Mouse (Mus musculus): ENCODE results near the gene Crygd. TPM values are rescaled to one million over a fixed set of nuclear protein-coding genes. Genes with fewer than 3 reads are reported as not detected.

The Crygd gene
- total and polyA plus RNA-seq, 2 experiments from 2014 or later = not detected

GRCm38 (mm10) chr1:65107654-65108279, 44.5 kb upstream of the Crygd start:
- ATAC-seq (ENCODE audit: low FRiP score) = no peak
- H3K9me3 ChIP-seq (ENCODE audit: low read length) = no peaks in the 10 kb centered on the region
- no peaks in the 10 kb centered on the region for H3K36me3 ChIP-seq (ENCODE audit: insufficient read depth, low read length)
- no peak for DNase-seq (ENCODE audit: low spot score)
- no peak for TF ChIP-seq CTCF (IDR thresholded peaks at IDR 0.05)
- H3K9ac ChIP-seq (replicated peaks; ENCODE audit: low read length, poor library complexity, severe bottlenecking) = no peak overlapping the region
- WGBS = 92% methylated on average over 10 of the region's 10 CpGs
- H3K27me3 ChIP-seq (ENCODE audit: insufficient read depth, low read length) = no peaks in the 10 kb centered on the region
- no peak overlapping the region for H3K4me3 ChIP-seq (ENCODE audit: low read depth, low read length)
- H3K27ac ChIP-seq (ENCODE audit: low read depth, low read length) = no peak overlapping the region
- H3K4me2 ChIP-seq (ENCODE audit: low read depth, low read length, poor library complexity, severe bottlenecking) = no peak overlapping the region
- H3K4me1 ChIP-seq (ENCODE audit: insufficient read depth, low read length) = no peaks in the 10 kb centered on the region

GRCm38 (mm10) chr1:65103273-65103672, 40.0 kb upstream of the Crygd start, which contains the start of gene Cryga:
Gene Cryga, minus strand, starts transcription at chr1:65103373.
- H3K4me1 ChIP-seq (ENCODE audit: insufficient read depth, low read length) = no peaks in the 10 kb centered on the region
- 87% methylated on average over 11 of the region's 11 CpGs for WGBS
- no peak within 1 kb of the TSS for H3K4me2 ChIP-seq (ENCODE audit: low read depth, low read length, poor library complexity, severe bottlenecking)
- H3K36me3 ChIP-seq (ENCODE audit: insufficient read depth, low read length) = no peaks in the 10 kb centered on the region
- no peaks in the 10 kb centered on the region for H3K27me3 ChIP-seq (ENCODE audit: insufficient read depth, low read length)
- no peak within 1 kb of the TSS for H3K27ac ChIP-seq (ENCODE audit: low read depth, low read length)
- H3K9ac ChIP-seq (replicated peaks; ENCODE audit: low read length, poor library complexity, severe bottlenecking) = no peak within 1 kb of the TSS
- DNase-seq (ENCODE audit: low spot score) (no peak), ATAC-seq (ENCODE audit: low FRiP score) (no peak)
- H3K4me3 ChIP-seq (ENCODE audit: low read depth, low read length) = no peak within 1 kb of the TSS
- H3K9me3 ChIP-seq (ENCODE audit: low read length) = no peaks in the 10 kb centered on the region
- TF ChIP-seq CTCF (IDR thresholded peaks at IDR 0.05) = no peak

DNA sequence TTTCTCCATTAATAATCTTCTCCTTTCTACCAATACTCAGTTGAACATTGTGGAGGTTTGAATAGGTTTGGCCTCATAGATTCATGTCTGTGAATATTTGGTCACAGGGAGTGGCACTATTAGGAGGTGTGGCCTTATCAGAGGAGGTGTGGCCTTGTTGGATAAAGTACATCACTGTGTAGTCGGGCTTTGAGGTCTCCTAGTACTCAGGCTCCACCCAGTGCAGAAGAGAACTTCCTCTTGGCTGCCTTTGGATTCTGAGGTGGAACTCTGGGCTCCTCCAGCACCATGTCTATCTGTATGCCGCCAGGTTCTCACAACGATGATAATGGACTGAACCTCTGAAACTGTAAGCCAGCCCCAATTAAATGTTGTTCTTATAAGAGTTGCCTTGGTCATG, 33.7 kb upstream of the Crygd start:
- TF ChIP-seq CTCF (IDR thresholded peaks at IDR 0.05) = no peak
- 85% methylated on average over 3 of the region's 3 CpGs for WGBS
- no peak for ATAC-seq (ENCODE audit: low FRiP score)

GRCm38 (mm10) chr1:65091566-65091965, 28.3 kb upstream of the Crygd start:
- Histone ChIP-seq H3K27ac (ENCODE audit: low read depth, low read length) (no peak overlapping the region), H3K4me1 (ENCODE audit: insufficient read depth, low read length) (no peaks in the 10 kb centered on the region), H3K9me3 (ENCODE audit: low read length) (no peaks in the 10 kb centered on the region), H3K4me3 (ENCODE audit: low read depth, low read length) (no peak overlapping the region), H3K4me2 (ENCODE audit: low read depth, low read length, poor library complexity, severe bottlenecking) (no peak overlapping the region), H3K36me3 (ENCODE audit: insufficient read depth, low read length) (no peaks in the 10 kb centered on the region), H3K27me3 (ENCODE audit: insufficient read depth, low read length) (no peaks in the 10 kb centered on the region), H3K9ac (replicated peaks; ENCODE audit: low read length, poor library complexity, severe bottlenecking) (no peak overlapping the region)
- DNase-seq (ENCODE audit: low spot score) = no peak
- no peak for ATAC-seq (ENCODE audit: low FRiP score)
- TF ChIP-seq CTCF (IDR thresholded peaks at IDR 0.05) = no peak
- WGBS = 91% methylated on average over 3 of the region's 3 CpGs

More for the DNA sequence above, 33.7 kb upstream of the Crygd start:
- no peaks in the 10 kb centered on the region for H3K36me3 ChIP-seq (ENCODE audit: insufficient read depth, low read length)
- H3K4me1 ChIP-seq (ENCODE audit: insufficient read depth, low read length) = no peaks in the 10 kb centered on the region
- no peaks in the 10 kb centered on the region for H3K27me3 ChIP-seq (ENCODE audit: insufficient read depth, low read length)
- H3K9ac ChIP-seq (replicated peaks; ENCODE audit: low read length, poor library complexity, severe bottlenecking) = no peak overlapping the region
- no peak overlapping the region for H3K4me3 ChIP-seq (ENCODE audit: low read depth, low read length)
- H3K9me3 ChIP-seq (ENCODE audit: low read length) = no peaks in the 10 kb centered on the region
- no peak for DNase-seq (ENCODE audit: low spot score)
- no peak overlapping the region for H3K27ac ChIP-seq (ENCODE audit: low read depth, low read length)
- no peak overlapping the region for H3K4me2 ChIP-seq (ENCODE audit: low read depth, low read length, poor library complexity, severe bottlenecking)

- DNase-seq (ENCODE audit: low spot score) (no peak), ATAC-seq (ENCODE audit: low FRiP score) (no peak)
- no peak for TF ChIP-seq CTCF (IDR thresholded peaks at IDR 0.05)
- no peak overlapping the region for H3K27ac ChIP-seq (ENCODE audit: low read depth, low read length)
- 84% methylated on average over 2 of the region's 2 CpGs for WGBS
- no peak overlapping the region for H3K4me2 ChIP-seq (ENCODE audit: low read depth, low read length, poor library complexity, severe bottlenecking)
- no peak overlapping the region for H3K4me3 ChIP-seq (ENCODE audit: low read depth, low read length)
- no peak overlapping the region for H3K9ac ChIP-seq (replicated peaks; ENCODE audit: low read length, poor library complexity, severe bottlenecking)
- no peaks in the 10 kb centered on the region for H3K36me3 ChIP-seq (ENCODE audit: insufficient read depth, low read length)
- H3K9me3 ChIP-seq (ENCODE audit: low read length) = no peaks in the 10 kb centered on the region
- no peaks in the 10 kb centered on the region for H3K4me1 ChIP-seq (ENCODE audit: insufficient read depth, low read length)
- no peaks in the 10 kb centered on the region for H3K27me3 ChIP-seq (ENCODE audit: insufficient read depth, low read length)
Observed at GRCm38 (mm10) chr1:65090370-65090769, 27.1 kb upstream of the Crygd start.

- TF ChIP-seq CTCF (IDR thresholded peaks at IDR 0.05) = no peak
- H3K4me2 ChIP-seq (ENCODE audit: low read depth, low read length, poor library complexity, severe bottlenecking) = no peak overlapping the region
Observed at GRCm38 (mm10) chr1:65088567-65089356, 25.5 kb upstream of the Crygd start.

More at GRCm38 (mm10) chr1:65088567-65089356, 25.5 kb upstream of the Crygd start:
- Histone ChIP-seq H3K4me3 (ENCODE audit: low read depth, low read length) (no peak overlapping the region), H3K9me3 (ENCODE audit: low read length) (no peaks in the 10 kb centered on the region), H3K27ac (ENCODE audit: low read depth, low read length) (no peak overlapping the region), H3K36me3 (ENCODE audit: insufficient read depth, low read length) (no peaks in the 10 kb centered on the region), H3K4me1 (ENCODE audit: insufficient read depth, low read length) (no peaks in the 10 kb centered on the region), H3K27me3 (ENCODE audit: insufficient read depth, low read length) (no peaks in the 10 kb centered on the region), H3K9ac (replicated peaks; ENCODE audit: low read length, poor library complexity, severe bottlenecking) (no peak overlapping the region)
- 83% methylated on average over 6 of the region's 6 CpGs for WGBS
- DNase-seq (ENCODE audit: low spot score) (no peak), ATAC-seq (ENCODE audit: low FRiP score) (no peak)
